8 mouse cellular contexts compared by ENCODE assay signal in genomic region chr5:119626662-119627061, GRCm38 (mm10). TPM values are rescaled to one million over a fixed set of nuclear protein-coding genes. Genes with fewer than 3 reads are reported as not detected.
DNase-seq lines count a peak whose midpoint lies in the region; ATAC-seq lines count a peak whose summit lies in the region.

No protein-coding gene starts in this region.

- H3K4me2 ChIP-seq in kidney, embryonic 16.5 days (replicated peaks; ENCODE audit: low read depth, low read length): peak overlapping the region; percentile 37

- no peak overlapping the region for H3K27ac ChIP-seq in kidney, embryonic 16.5 days (ENCODE audit: low read length)

- DNase-seq in cerebellum, postnatal 14 days: peak; percentile 43 to 58
- no peak for DNase-seq in cerebellum, adult 8-10 months
- peak; percentile 2 for DNase-seq in right cerebral cortex, adult 18-20 months
- no peak for DNase-seq in right cerebral cortex, postnatal 36 days (ENCODE audit: low spot score in 2 of 2)
- DNase-seq in retina, embryonic 14.5 days (ENCODE audit: low spot score): peak; percentile 55
- no peak for DNase-seq in frontal cortex, postnatal 25 days (ENCODE audit: low spot score in 2 of 2)

- no peaks in the 10 kb centered on the region for H3K36me3 ChIP-seq in kidney, embryonic 16.5 days (ENCODE audit: insufficient read depth, low read length)

- peaks cover 37% of the 10 kb centered on the region for H3K4me1 ChIP-seq in kidney, embryonic 16.5 days (ENCODE audit: insufficient read depth, low read length)

- H3K4me3 ChIP-seq in kidney, embryonic 16.5 days (ENCODE audit: low read length): peak overlapping the region; percentile 17

- ATAC-seq in kidney, embryonic 16.5 days (ENCODE audit: low FRiP score, low TSS enrichment): no peak
- ATAC-seq in monocyte, adult 5-6 weeks (replicated peaks; ENCODE audit: insufficient number of reproducible peaks, low FRiP score, low TSS enrichment, poor library complexity, severe bottlenecking): no peak

- H3K27me3 ChIP-seq in kidney, embryonic 16.5 days (ENCODE audit: insufficient read depth, low read length): peaks cover 40% of the 10 kb centered on the region

- H3K9me3 ChIP-seq in kidney, embryonic 16.5 days (ENCODE audit: low read length): no peaks in the 10 kb centered on the region

- 4% methylated on average over 22 of the region's 22 CpGs for WGBS in kidney, embryonic 16.5 days

- H3K9ac ChIP-seq in kidney, embryonic 16.5 days (replicated peaks; ENCODE audit: low read length): no peak overlapping the region

RNA-seq across cellular contexts. Expression of gene Tbx3, which starts 43.8 kb away (rescaled TPM):
- 52.6 and 60.5 TPM in 2 replicates for polyA plus RNA-seq in kidney, embryonic 16.5 days (2015; fragmentation: Nextera tagmentation; extraction: Ambion mirVana)
- total RNA-seq in monocyte, adult 5-6 weeks (2017): not detected in 3 replicates

Comparison
In these comparisons a context has a peak if more than half of its experiments do, and no peak if none do; other contexts are left out.
1. DNase-seq: peak in cerebellum, postnatal 14 days (2 of 2), right cerebral cortex, adult 18-20 months (single experiment) and retina, embryonic 14.5 days (single experiment); none in cerebellum, adult 8-10 months (single experiment), right cerebral cortex, postnatal 36 days (0 of 2) and frontal cortex, postnatal 25 days (0 of 2).